Mouse (Mus musculus) heart, postnatal 0 days (tissue): Measurements from ENCODE around the gene Card11.

Experiments used
- CTCF ChIP-seq: IDR thresholded peaks from 2 replicates; pipeline ENCODE4 v1.5.1; 2016; ENCODE audit warnings: antibody characterized with exemption, control low read depth, low read depth
- EP300 ChIP-seq: IDR thresholded peaks from 2 replicates; pipeline ENCODE4 v1.6.1; 2016; ENCODE audit warnings: antibody characterized with exemption, low read depth

DNA sequence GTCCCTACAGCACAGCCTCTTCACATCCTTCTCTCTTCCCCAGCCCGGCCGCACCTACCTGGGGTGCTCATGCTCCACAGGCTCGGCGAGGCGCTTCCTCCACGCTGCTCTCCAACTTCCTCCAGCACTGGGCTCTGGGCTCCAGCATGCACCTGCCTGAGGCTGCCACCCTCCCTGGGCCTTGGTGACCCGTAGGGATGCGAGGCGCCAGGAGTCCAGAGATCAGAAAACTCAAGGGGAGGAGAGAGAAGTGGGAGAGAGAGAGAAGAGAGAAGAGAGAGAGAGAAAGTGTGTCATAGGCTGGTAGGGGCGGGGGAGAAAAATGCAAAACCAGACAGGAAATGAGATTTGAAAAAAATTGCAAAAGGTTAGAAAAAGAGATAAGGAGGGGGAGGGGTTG lies at the start of gene Card11:
- TF ChIP-seq CTCF (no peak), EP300 (no peak)
